Mouse (Mus musculus) C3H10T1/2 (cell line): ENCODE data around the gene Dmrt1. TPM values are rescaled to one million over a fixed set of nuclear protein-coding genes. Genes with fewer than 3 reads are reported as not detected.

Experiments used
- polyA plus RNA-seq, 2 experiments: library from polyadenylated mRNA; unstranded; fragments of >200 nt; fragmentation: generic; extraction: Trizol; gene quantifications; one replicate each; pipeline ENCODE4 v1.2.1; 2012; ENCODE audit warnings: missing spikeins in 2 of 2

Gene Dmrt1
- not detected for polyA plus RNA-seq

DNA sequence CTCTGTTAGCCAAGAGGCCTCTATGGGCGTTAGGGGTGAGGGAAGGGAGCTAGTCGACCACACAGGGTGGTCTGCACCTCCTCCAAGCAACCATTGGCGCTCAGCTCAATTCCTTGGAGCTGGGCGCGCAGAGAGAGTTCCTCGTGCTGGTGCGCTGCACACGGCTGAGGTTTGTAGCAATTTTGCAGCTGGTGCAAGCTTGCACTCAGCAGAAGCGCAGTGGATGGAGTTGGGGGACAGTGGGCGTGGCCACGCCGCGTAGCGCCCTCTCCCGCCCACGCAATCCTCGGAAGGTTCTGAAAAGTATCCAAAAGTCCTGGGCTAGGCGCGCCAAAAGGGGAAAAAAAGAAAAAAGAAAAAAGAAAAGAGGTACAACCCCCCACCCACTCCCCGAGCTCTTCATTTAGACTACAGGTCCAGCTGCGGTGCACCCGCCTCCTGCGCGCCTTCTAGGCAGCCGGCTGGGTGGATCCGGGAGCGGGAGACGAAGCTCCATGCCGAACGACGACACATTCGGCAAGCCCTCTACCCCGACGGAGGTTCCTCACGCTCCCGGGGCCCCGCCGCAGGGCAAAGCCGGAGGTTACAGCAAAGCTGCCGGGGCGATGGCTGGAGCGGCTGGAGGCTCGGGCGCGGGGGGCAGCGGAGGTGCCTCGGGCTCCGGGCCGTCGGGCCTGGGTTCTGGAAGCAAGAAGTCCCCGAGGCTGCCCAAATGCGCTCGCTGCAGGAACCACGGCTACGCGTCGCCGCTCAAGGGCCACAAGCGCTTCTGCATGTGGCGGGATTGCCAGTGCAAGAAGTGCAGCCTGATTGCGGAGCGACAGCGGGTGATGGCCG lies at the start of gene Dmrt1:
Dmrt1 (plus strand) TSS at position 259 of the 837 bp plus-strand sequence.

GRCm38 (mm10) chr19:25610015-25610410 lies 104.6 kb downstream of the Dmrt1 start, which contains the start of gene Dmrt3:
TSS of gene Dmrt3 (plus strand) at chr19:25610301.

Other genes starting within 250 kb of the Dmrt1 start
- not detected for gene Dmrt3, start 104.7 kb downstream of the Dmrt1 start, polyA plus RNA-seq
- gene Dmrt2, start 166.8 kb downstream of the Dmrt1 start, polyA plus RNA-seq = not detected